Mouse (Mus musculus): Measurements from ENCODE around the gene Piezo1.

DNA sequence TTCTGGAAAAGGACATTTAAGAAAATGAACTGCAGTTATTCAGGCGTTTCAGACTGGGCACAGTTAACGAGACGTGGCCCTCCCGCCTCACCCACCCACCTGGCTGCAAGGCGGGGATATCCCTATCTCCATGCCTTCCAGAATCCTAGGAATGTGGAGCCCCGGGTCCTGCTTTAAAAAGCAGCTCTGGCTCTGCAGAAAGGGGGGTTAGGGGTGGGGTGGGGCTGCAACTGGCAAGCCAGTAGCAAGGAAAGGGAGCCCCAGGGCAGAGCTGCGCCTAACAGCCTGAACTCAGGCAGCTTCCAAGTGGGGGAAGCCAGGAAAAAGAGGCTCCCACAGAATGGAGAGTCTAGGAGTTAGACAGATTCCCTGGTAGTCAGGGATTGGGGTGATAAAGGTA lies 28.1 kb upstream of the Piezo1 start:
- TF ChIP-seq CTCF (IDR thresholded peaks at IDR 0.05; ENCODE audit: control insufficient read depth, insufficient read depth, insufficient read length) (no peak), MAX (IDR thresholded peaks at IDR 0.05) (no peak), FOSL1 (IDR thresholded peaks at IDR 0.05; ENCODE audit: insufficient read depth, low read length, poor library complexity, severe bottlenecking) (no peak), CEBPB (IDR thresholded peaks at IDR 0.05; ENCODE audit: low read depth) (no peak)
